Mouse (Mus musculus) 3T3-L1 (cell line): ENCODE data around the gene Tmem223.

Experiments
- DNase-seq: peaks from one replicate; pipeline ENCODE4 v3.0.0-alpha.2; 2015; ENCODE audit warnings: low read depth, low spot score

Tmem223 gene

GRCm38 (mm10) chr19:8803204-8803780 lies 32.5 kb downstream of the Tmem223 start:
- DNase-seq, result peak; percentile 67

- DNase-seq, result peak; percentile 30
Observed at GRCm38 (mm10) chr19:8803879-8804660, 33.3 kb downstream of the Tmem223 start.

DNA sequence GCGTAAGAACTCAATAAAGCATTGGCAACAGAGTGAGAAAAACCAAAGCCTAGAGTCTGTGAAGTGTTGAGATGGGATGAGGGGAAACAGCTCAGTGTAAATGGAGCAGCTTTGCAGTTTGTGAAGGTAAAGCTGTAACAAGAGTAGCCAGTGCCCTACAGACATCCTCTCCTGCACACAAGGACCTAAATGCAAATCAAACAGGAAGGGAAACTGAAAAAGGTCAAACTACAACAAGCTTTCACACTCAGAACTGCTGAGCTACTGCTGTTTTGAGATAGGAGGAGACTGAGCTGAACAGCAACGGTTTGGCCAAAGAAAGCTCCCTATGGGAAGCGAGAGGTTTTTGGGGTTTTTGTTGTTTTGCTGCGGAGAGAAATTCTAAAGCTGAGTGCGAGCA lies 36.0 kb downstream of the Tmem223 start:
- DNase-seq, result no peak

- DNase-seq, result peak; percentile 33
Observed at GRCm38 (mm10) chr19:8815812-8816211, 45.0 kb downstream of the Tmem223 start.

- no peak for DNase-seq
Observed at GRCm38 (mm10) chr19:8817001-8817400, 46.2 kb downstream of the Tmem223 start.

- peak; percentile 43 for DNase-seq
Observed at GRCm38 (mm10) chr19:8818301-8818798, 47.6 kb downstream of the Tmem223 start.

- DNase-seq, result peak; percentile 100
Observed at GRCm38 (mm10) chr19:8818801-8819595, 48.2 kb downstream of the Tmem223 start, which contains the start of gene Ttc9c. TSS of gene Ttc9c (minus strand) at chr19:8819333.

GRCm38 (mm10) chr19:8819596-8820423 lies 49.0 kb downstream of the Tmem223 start, which contains the start of gene Hnrnpul2:
TSS of gene Hnrnpul2 (plus strand) at chr19:8820010.
- peak; percentile 99 for DNase-seq

- DNase-seq, result peak; percentile 22
Observed at GRCm38 (mm10) chr19:8820424-8820956, 49.7 kb downstream of the Tmem223 start.

DNA sequence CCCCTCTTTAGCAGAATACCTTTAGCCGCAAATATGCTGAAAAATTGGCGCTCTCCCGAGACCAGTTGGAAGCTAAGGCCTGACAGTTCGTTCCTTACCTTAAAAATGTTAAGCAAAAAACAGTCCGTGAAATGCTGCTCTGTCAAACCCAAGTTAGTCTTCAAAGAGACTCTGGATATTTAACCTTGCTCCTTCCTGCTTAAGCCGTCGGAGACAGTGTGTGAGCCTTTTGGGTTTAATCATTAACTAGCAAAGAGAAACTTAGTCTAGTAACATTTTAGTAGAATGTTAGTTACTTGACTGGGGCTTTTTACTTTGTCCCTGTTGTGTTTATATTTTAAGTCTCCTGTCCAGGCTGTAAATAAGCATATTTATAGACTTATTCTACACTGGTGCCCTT lies 50.4 kb downstream of the Tmem223 start:
- no peak for DNase-seq
